Mouse (Mus musculus) kidney, adult 9 months (tissue): ENCODE data around the gene Kiss1r.

ENCODE experiments used
- DNase-seq: peaks from one replicate; pipeline ENCODE4 v3.0.0; 2022

Gene Kiss1r

DNA sequence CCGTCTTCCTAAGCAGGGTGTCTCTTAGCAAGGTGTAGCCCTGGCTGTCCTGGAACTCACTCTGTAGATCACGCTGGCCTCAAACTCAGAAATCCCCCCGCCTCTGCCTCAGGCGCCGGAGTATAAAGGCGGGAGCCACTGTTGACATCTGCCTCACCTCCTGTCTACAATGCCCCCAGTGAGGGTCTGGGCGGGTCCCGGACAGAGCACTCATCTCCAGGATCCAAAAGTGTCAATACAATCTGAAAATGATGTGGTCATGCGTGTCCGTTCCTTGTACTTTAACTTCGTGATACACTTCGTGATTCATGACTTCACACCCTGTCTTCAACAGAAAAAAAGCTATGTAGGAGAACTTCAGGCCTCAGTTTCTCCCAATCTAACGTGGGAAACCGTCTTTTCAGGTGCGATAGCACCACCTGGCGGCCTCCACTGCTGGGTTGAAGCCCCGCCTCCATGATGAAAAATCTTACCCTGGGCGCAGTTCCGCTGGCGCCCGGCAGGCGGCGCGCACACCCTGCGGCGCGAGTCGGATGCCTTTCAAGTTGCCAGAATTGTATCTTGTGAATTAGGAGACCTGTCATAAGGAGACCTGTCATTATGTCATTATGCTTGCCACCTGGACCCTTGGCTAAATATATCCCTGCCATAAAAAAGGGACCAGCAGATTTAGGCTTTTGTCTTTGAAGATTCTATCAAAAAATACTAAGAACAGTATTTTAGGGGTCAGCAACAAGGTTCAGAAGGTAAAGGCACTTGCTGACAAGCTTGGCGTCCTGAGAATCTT, 8.4 kb downstream of the Kiss1r start:
- peak; percentile 97 for DNase-seq

DNA sequence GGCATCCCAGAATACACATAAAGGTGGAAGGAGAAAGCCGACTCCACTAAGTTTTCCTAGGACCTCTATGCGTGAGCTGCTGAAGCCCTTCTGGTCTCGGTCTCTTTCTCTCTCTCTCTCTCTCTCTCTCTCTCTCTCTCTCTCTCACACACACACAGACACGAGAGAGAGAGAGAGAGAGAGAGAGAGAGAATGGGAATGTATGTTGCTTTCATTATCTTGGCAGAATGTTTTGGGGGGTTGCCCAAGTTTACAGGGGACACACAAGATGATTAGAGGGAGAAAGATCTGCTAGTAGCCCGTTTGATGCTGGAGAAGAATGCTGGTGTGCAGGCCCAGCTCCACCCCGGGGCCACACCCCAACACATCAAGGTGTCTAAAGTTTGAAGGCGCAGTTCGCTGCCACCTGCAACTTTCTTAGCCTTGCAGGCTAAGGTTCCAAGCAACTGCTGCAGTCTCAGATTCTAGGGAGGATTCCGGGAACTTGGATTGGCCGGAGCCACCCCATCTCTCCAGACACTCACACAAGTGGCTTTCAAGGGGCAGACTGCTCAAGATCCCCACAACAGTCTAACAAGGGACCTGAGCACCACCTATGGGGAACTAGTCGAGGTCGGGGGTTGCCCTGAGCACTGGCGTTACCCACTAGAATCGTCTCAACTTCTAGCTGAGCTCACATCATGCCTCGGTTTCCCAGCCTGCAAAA, 9.2 kb downstream of the Kiss1r start:
- no peak for DNase-seq

DNA sequence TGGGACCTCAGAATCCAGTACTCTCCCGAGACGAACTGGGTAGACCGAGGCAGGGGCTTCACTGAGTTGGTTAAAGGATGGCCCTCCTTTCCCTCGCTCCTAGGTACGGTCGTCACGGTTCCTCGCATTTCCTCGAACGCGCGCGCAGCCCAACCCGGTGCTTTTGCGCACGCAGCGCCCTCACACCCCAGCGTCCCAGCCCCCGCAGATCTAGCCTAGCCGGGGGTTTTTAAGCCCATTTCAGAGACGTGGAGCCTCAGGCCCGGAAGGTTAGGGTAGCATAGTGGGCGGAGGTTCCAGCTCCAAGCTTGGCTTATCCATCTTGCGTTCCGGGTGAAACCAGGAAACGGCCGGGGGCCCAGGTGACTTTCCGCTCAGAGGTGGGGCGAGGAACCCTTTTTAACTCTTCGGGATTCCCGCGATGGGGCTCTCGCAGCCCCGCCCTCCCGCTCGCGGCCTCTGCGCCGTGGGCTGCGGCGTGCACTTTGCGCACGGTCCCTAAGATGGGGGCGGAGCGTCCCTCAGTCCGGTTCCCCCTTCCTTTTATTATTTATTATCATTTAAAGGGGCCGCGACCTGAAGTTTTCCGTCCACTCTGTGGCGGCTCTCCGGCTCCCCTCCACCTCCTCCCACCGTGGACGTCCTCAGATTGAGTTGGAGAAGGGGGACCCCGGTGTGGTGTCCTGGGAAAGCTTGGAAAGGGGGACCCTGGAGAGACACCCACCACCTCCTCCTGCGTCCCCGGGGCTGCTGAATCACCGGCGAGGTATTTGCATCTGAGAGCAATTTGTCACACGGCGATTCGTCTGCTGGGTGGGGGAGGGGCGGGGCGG, 9.9 kb downstream of the Kiss1r start, which contains the start of gene Arid3a:
Arid3a (plus strand) TSS at position 553 of the 833 bp plus-strand sequence.
- DNase-seq, result peak; percentile 91

DNA sequence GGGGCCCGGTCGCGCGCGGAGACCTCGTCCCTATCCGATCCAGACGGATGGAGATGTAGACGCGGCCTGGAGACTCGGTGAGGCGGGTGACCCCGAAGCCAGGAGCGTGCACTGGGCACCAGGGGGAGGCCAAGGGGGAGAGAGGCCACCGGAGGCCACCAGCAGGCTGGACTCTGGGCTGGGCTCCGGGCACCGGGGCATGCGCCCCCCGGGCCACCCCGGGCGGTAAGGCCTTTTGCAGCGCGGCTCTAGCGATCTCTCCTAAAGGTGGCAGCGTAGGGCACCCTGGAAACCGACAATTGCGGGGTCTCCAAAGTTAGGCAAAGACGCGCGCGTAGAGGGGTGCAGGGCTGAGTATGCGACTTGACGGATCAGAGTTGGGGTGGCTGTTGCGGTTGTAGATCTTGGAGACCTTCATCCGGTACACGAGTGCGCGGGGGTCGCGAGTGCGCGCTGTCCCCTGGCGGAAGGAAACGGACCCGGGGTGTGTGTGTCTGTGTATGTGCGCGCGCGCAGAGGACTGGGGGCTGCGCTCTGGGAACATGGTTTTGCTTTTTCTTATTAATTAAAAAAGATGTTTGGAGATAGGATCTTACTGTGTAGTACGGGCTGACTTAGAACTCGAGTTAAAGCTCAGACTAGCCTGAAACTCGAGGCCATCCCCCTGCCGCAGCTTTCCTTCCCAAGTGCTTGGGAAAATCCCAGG, 10.7 kb downstream of the Kiss1r start:
- DNase-seq, result peak; percentile 62

DNA sequence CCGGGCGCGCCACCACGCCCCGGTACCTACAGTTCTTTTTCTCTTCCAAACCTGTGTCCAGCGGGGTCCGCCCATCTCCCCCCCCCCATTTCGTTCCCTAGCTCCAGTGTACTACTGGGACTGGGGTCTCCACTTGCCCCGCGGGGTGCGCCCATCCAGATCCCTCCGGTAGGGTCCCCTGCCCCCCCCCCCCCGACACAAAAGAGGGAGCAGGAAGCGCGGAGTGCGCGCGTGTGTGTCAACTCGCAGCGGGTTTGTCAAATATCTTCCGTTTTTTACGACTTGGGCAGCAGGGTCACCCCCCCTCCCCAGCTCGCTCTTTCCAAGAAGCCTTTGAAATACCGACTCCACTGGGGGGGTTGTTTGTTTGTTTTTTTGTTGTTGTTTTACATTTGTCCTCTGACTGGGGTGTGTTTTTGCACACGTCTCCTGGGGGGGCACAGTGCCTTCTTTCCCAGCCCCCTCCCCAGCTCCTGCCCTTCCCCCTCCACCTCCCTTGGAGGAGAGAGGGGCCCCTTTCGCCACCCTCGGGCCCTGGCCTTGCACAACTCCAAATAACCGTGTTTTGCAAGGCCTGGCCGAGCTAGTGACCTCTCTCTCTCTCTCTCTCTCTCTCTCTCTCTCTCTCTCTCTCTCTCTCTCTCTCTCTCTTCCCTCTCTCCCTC, 11.4 kb downstream of the Kiss1r start:
- DNase-seq, result peak; percentile 46

DNA sequence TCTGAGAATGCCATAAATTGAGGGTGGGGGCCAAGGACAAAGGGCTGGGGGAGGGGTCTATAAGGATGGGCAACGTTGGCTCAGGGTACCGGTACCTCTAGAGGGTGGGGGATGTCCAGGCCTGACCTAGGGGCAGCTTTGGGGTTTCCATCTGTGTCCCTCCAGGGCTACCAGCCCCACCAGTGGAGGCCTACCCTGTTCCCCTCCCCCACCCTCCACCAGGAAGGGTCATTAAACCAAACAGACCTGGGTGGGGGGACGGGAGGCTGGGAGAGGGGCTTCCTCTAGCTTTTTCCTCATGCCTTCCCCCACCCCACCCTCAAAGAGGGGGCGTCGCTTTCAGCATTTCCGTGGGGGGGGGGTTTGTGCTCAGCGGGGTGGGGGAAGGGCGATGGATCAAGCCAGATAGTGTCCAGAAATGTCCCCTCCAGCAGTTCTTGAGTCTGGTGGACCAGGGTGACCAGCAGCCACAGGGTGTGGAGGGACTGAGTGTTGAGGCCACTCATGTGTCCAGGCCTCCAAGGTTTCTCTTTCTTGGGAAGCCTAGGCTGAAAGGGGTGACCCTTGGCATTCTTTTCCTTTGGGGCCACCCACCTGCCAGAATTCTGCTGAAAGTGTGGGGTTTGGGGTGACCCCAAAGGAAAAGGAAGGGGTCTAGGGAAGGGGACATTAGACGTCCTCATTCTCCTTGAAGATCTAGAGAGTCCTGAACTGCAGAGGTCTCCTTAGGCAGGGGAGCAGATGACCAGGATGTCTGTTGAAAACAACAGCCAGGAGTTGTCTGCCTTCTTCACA, 12.3 kb downstream of the Kiss1r start:
- no peak for DNase-seq

DNA sequence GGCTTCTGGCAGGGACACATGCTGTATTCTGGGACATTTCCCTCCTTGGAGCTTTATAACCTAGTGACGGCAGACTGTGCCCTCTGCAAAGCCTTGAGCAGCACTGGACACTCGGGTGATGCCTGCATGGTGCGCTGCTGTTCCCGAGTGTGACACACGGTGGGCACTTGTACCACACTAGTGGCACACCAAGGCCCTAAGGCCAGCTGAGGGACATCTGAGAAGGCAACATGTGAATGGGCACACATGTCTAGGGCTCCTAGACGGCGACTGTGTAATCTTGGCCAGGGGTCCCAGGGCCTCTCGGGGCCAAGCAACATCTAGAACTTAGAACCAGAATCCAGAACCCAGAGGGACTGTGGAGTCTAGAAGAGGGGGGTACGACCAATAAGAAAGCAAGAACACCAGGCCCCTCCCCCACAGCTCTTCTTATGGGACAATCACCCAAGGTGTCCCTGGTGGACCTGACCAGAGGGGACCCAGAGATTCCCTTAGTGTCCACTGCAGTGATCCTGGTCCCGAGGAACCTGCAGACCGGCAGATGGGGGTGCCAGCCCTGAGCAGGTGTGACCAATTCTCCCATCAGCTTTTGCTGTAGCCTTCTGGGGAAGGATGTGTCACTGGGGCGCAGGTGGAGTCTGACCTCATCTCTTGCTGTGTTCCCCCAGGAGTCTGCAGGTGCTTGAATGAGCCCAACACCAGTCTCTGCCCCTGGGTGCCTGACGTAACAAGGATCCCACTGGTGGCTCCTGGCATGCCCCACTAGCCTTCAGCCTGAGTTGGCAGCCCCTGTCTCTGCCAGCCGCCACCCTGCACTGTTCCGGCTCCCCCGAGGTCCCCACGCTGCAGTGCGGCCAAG, 13.4 kb downstream of the Kiss1r start:
- no peak for DNase-seq

DNA sequence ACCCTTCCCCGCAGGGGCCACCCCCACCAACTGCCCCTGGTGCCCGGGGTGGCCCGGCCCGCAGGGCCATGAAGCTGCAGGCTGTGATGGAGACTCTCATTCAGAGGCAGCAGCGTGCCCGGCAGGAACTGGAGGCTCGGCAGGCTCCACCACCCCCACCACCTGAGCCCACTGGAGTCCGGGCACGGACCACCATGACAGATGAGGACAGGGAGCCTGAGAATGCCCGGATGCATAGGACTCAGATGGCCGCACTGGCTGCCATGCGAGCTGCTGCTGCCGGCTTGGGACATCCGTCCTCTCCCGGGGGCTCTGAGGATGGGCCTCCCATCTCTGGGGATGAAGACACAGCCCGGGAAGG, 14.0 kb downstream of the Kiss1r start:
- no peak for DNase-seq

DNA sequence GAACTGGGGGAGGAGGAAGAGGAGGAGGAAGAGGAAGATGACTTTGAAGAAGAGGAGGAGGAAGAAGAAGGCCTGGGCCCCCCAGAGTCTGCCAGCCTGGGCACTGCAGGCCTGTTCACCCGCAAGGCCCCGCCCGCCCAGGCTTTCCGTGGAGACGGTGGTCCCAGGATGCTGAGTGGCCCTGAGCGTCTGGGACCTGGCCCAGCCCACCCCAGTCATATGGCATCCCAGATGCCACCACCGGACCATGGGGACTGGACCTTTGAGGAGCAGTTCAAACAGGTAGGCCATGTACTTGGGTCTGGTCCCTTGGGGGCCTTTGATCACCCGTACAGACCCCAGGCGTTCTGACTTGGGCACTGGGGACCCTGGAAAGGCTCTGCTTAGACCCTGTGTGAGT, 15.0 kb downstream of the Kiss1r start:
- DNase-seq, result no peak

DNA sequence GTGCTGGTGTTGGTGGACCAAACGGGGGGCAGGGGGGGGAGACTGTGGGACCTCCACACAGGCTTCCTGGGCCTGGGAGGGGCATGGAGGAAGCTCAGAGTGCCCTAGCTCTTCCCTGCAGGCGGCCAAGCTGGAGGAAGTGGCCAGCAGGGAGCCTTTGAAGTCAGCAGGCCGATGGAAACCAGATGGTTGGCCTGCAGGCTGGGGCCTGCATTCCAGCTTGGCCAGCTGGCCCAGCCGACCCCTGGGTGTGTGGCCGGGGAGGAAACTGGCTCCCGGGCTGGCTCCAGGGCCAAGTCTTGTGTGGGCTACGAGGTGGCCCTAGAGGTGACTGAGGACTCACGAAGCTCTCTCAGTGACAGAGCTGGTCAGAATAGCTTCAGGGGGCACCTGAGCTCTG, 16.0 kb downstream of the Kiss1r start:
- DNase-seq, result peak; percentile 59

DNA sequence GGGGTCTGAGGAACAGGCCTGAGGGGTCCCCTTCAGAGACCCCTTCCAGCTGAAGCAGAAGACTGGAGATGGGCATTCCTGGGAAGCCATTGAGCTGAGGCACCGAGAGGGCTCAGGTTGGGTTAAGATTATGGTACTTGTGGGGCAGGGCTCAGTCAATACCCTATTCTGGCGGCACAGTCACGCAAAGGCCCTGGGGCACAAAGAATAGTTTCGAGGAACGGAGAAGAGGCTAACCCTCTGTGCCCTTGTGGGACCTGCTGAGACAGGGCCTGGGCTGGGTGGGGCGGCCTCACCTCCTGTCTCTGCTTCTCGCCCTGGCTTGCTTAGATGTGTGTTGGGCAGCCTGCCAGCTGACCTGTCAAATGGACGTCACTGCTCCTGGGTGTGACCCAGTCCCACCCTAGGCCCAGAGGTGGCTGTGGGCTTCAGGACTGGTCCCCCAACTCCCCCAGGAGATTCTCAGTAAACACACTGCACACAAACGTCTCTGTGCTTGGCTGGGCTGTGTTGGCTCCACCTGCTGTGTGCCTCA, 16.4 kb downstream of the Kiss1r start:
- DNase-seq, result no peak

DNA sequence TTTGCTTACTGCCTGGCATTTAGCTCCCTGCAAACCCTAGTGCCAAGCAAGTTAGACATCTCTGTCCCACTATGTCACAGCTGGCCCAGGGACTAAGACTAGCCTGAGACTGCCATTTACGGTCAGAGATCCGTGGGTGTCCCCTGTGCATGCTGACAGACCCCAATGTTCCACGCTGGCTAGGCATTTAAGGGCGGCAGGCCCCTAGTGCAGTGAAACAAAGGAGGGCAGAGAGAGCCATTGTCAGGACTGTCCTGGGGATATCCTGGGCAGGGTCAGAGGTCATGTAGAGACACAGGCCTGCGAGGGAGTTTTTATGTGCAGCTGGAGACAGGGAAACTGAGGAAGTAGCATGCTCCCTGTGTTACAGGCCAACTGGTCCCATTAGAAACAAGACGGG, 17.1 kb downstream of the Kiss1r start:
- no peak for DNase-seq

DNA sequence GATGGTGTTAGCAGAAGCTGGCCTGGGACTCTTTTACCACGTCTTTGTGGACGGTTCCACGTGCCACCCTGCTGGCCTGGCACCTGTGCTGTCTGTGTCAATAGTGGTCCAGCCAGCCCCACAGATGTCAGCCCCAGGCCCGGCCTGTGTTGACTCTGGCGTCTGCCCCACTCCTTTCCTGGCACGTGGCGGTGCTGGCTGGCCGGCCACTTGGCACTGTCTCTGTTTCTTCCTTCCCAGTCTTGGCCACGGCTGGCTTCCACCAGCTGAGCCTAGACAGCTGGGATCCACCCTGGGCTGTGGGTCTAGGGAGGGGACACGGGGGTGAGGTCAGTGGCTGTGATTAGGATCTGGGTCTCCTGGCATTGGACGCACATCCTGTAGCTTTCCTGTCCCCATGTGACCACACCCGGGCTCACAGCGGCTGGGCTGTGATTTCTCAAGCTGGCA, 17.5 kb downstream of the Kiss1r start:
- peak; percentile 89 for DNase-seq

DNA sequence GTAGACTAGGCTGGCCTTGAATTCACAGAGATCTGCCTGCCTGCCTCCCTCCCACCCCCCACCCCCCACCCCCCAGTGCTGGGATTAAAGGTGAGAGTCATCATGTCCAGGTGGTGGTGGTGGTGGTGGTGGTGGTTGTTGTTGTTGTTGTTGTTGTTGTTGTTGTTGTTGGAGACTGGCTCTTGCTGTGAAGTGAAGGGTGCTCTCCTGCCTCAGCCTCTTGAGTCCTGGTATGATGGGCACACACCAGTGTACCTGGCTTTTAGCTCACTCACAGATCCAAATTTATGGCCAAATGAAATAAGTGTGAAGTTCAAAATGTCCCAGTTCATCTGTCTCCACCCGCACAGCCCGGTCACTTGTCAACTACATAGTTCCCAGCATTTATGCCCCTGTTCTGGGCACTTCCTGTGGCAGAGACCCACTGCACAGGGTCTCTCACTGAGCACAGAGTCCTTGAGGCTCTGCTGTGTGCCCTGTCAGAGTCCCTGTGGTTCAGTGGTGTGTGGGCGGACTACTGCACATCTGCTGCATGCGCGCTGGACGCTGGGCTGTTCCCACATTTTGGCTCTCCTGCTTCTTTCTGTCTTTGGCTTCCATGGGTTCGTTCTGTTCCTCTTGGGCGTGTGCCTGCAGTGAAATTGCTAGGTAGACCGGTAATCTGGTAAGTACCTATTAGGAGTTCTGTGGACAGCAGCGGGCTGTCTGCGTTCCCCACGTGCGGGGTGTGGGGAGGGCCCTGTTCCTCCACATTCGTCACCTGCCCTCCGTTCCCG, 18.2 kb downstream of the Kiss1r start:
- DNase-seq, result no peak

DNA sequence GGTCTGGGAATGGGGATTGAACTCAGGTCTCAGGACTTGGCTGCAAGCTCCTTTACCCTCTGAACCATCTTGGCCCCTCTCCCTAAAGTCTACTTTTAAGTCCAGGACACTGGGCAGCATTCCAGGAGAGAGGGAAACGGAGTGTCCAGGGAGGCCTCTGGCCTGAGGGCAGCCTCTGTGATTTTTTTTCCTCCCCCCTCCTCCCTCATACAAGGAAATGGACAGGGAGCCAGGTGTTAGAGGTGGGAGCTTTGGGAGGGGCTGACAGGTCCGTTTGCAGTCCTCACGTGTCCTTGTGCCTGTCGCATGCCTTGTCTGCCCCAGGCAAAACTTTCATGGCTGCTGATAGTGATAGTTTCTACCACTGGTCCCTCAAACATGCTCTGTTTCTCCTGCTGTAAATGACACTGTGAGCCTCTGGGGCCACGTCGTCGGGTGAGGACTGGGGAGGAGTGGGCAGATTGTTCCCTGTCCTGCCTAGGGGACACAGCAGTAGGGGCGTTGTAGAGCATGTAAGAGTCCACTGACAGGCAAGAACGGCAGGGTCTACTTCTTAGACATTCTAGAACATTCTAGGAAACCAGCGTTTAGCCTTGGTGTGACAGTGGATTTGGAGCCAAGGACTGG, 19.6 kb downstream of the Kiss1r start:
- peak; percentile 90 for DNase-seq

DNA sequence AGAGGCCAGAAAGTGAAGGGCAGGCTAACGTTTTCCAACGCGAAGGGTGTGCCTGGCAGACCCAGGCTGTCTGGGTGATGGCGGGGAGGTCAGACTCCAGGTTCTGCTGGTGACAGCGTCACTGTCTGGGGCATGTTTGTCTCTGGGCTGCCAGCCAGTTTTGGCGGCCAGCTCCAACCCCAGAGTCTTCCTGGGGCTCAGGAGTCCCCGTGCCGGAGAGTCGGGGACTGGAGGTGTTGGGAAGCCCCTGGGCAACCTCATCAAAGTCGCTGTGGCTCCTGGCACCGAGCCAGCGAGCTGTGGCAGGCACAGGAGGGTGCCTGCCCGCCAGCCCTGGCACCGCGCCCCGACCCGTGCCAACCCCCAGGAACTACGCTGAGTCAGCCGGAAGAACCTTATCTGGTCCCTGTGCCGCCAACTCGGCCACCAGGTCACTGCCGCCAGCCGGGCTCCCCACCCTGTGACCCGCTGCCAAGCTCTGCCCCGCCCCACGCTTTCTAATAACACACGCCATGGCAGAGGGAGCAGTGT, 20.2 kb downstream of the Kiss1r start:
- peak; percentile 80 for DNase-seq

DNA sequence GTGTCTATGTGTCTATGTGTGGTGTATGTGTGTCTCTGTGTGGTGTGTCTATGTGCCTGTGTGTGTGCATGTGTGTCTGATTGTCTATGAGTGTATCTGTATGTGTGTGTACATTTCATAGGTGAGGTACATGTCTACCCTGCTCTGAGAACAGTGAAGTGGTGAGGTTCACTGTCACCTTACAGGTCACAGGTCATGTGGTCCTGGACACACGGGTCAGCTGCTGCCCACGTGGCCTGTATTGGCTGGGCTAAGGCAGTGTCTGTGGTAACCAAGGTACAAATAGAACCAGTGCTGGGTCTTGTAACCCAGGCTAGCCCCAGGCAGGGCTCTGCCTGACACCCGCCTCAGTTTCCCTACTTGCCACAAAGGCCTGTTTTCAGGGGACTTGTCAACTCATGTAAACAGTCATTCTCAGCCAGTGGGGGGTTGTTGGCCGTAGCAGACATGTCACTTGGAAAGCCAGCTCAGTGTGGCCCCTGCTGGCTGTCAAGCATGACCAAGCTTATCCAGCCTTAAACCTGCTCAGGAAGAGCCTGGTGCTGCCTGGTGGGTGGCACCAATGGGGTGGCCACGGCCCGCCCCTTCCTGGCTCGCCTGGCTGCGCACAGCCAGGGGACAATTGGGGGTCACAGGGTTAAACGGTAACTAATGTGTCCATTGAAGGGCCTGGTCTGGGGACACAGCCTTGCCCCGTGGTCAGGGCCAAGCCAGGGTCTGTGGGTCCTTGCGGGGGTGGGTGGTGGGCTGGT, 21.2 kb downstream of the Kiss1r start:
- DNase-seq, result peak; percentile 72

DNA sequence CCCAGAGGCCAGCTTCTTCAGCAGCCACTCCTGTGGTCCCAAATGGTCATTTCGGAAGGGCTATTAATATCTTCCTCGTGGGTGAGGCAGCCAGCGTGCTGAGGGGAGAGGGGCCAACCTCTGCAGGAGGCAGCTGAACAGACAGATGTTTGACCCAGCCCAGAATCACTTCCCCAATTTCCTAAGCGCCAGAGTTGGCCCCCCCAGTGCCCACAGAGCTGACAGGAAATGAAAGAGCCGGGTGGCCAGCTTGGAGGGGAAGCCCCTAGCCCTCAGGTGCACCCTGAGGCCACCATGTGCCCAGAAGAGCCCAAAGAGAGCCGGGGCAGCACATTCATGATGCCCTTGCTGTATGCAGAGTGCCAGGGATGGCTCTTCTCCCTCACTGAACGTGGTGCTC, 24.0 kb downstream of the Kiss1r start:
- no peak for DNase-seq
